Mouse (Mus musculus): ENCODE measurements at regions not wholly inside any gene's neighbourhood (a gene's known extent, or its start where the extent isn't known, plus 50 kb on each side); places are given as distances from the start of the nearest gene placed in this dataset.

GRCm38 (mm10) chr1:183619451-183620059 lies 201.5 kb downstream of the Hhipl2 start:
- no peaks in the 10 kb centered on the region for H3K36me3 ChIP-seq (ENCODE audit: control insufficient read depth, insufficient read depth, low read length)
- no peak overlapping the region for H3K4me3 ChIP-seq (replicated peaks; ENCODE audit: low read length)
- H3K27ac ChIP-seq (replicated peaks; ENCODE audit: low read depth, low read length), result no peak overlapping the region
- no peak overlapping the region for H3K4me2 ChIP-seq (replicated peaks; ENCODE audit: low read depth, low read length, severe bottlenecking)
- no peaks in the 10 kb centered on the region for H3K27me3 ChIP-seq (ENCODE audit: control insufficient read depth, insufficient read depth, low read length)
- WGBS, result 83% methylated on average over 9 of the region's 9 CpGs
- no peaks in the 10 kb centered on the region for H3K4me1 ChIP-seq (ENCODE audit: control insufficient read depth, insufficient read depth, low read length)
- no peak for TF ChIP-seq POLR2A (IDR thresholded peaks at IDR 0.05; ENCODE audit: borderline replicate concordance, extremely low read depth, insufficient read depth, insufficient read length)
- no peak for DNase-seq (ENCODE audit: low spot score)
- no peak overlapping the region for H3K9ac ChIP-seq (ENCODE audit: low read depth, low read length, severe bottlenecking)
- no peaks in the 10 kb centered on the region for H3K9me3 ChIP-seq (ENCODE audit: control insufficient read depth, low read length)
- no peak for ATAC-seq (ENCODE audit: low FRiP score, low read depth)

GRCm38 (mm10) chr1:183622341-183622740 lies 204.3 kb downstream of the Hhipl2 start:
- ATAC-seq (ENCODE audit: low FRiP score, low read depth) (no peak), DNase-seq (ENCODE audit: low spot score) (no peak)
- TF ChIP-seq POLR2A (IDR thresholded peaks at IDR 0.05; ENCODE audit: borderline replicate concordance, extremely low read depth, insufficient read depth, insufficient read length), result no peak
- Histone ChIP-seq H3K4me1 (ENCODE audit: control insufficient read depth, insufficient read depth, low read length) (no peaks in the 10 kb centered on the region), H3K27ac (replicated peaks; ENCODE audit: low read depth, low read length) (no peak overlapping the region), H3K4me3 (replicated peaks; ENCODE audit: low read length) (no peak overlapping the region), H3K9ac (ENCODE audit: low read depth, low read length, severe bottlenecking) (no peak overlapping the region), H3K27me3 (ENCODE audit: control insufficient read depth, insufficient read depth, low read length) (no peaks in the 10 kb centered on the region), H3K9me3 (ENCODE audit: control insufficient read depth, low read length) (no peaks in the 10 kb centered on the region), H3K36me3 (ENCODE audit: control insufficient read depth, insufficient read depth, low read length) (no peaks in the 10 kb centered on the region), H3K4me2 (replicated peaks; ENCODE audit: low read depth, low read length, severe bottlenecking) (no peak overlapping the region)
- WGBS, result 58% methylated on average over 4 of the region's 4 CpGs

GRCm38 (mm10) chr1:183624266-183624665 lies 206.3 kb downstream of the Hhipl2 start:
- Histone ChIP-seq H3K36me3 (ENCODE audit: control insufficient read depth, insufficient read depth, low read length) (no peaks in the 10 kb centered on the region), H3K27me3 (ENCODE audit: control insufficient read depth, insufficient read depth, low read length) (no peaks in the 10 kb centered on the region), H3K9me3 (ENCODE audit: control insufficient read depth, low read length) (no peaks in the 10 kb centered on the region), H3K4me2 (replicated peaks; ENCODE audit: low read depth, low read length, severe bottlenecking) (no peak overlapping the region), H3K27ac (replicated peaks; ENCODE audit: low read depth, low read length) (no peak overlapping the region), H3K4me3 (replicated peaks; ENCODE audit: low read length) (no peak overlapping the region), H3K4me1 (ENCODE audit: control insufficient read depth, insufficient read depth, low read length) (no peaks in the 10 kb centered on the region), H3K9ac (ENCODE audit: low read depth, low read length, severe bottlenecking) (no peak overlapping the region)
- TF ChIP-seq POLR2A (IDR thresholded peaks at IDR 0.05; ENCODE audit: borderline replicate concordance, extremely low read depth, insufficient read depth, insufficient read length), result no peak
- 48% methylated on average over 1 of the region's 1 CpGs for WGBS
- ATAC-seq (ENCODE audit: low FRiP score, low read depth) (no peak), DNase-seq (ENCODE audit: low spot score) (no peak)

- Histone ChIP-seq H3K27me3 (ENCODE audit: control insufficient read depth, insufficient read depth, low read length) (no peaks in the 10 kb centered on the region), H3K36me3 (ENCODE audit: control insufficient read depth, insufficient read depth, low read length) (no peaks in the 10 kb centered on the region), H3K9ac (ENCODE audit: low read depth, low read length, severe bottlenecking) (no peak overlapping the region), H3K4me1 (ENCODE audit: control insufficient read depth, insufficient read depth, low read length) (no peaks in the 10 kb centered on the region), H3K27ac (replicated peaks; ENCODE audit: low read depth, low read length) (no peak overlapping the region), H3K9me3 (ENCODE audit: control insufficient read depth, low read length) (no peaks in the 10 kb centered on the region), H3K4me2 (replicated peaks; ENCODE audit: low read depth, low read length, severe bottlenecking) (no peak overlapping the region), H3K4me3 (replicated peaks; ENCODE audit: low read length) (no peak overlapping the region)
- no peak for DNase-seq (ENCODE audit: low spot score)
- ATAC-seq (ENCODE audit: low FRiP score, low read depth), result no peak
- TF ChIP-seq POLR2A (IDR thresholded peaks at IDR 0.05; ENCODE audit: borderline replicate concordance, extremely low read depth, insufficient read depth, insufficient read length), result no peak
- WGBS, result 81% methylated on average over 6 of the region's 6 CpGs
Measured at GRCm38 (mm10) chr1:183633810-183634209, 215.8 kb downstream of the Hhipl2 start.

- Histone ChIP-seq H3K27ac (replicated peaks; ENCODE audit: low read depth, low read length) (no peak overlapping the region), H3K4me1 (ENCODE audit: control insufficient read depth, insufficient read depth, low read length) (0 out of 2 replicates have a peak, but pooled peaks cover 3% of the 10 kb centered on the region), H3K4me3 (replicated peaks; ENCODE audit: low read length) (no peak overlapping the region), H3K9me3 (ENCODE audit: control insufficient read depth, low read length) (no peaks in the 10 kb centered on the region), H3K9ac (ENCODE audit: low read depth, low read length, severe bottlenecking) (no peak overlapping the region), H3K27me3 (ENCODE audit: control insufficient read depth, insufficient read depth, low read length) (no peaks in the 10 kb centered on the region), H3K36me3 (ENCODE audit: control insufficient read depth, insufficient read depth, low read length) (no peaks in the 10 kb centered on the region), H3K4me2 (replicated peaks; ENCODE audit: low read depth, low read length, severe bottlenecking) (no peak overlapping the region)
- DNase-seq (ENCODE audit: low spot score) (no peak), ATAC-seq (ENCODE audit: low FRiP score, low read depth) (no peak)
- TF ChIP-seq POLR2A (IDR thresholded peaks at IDR 0.05; ENCODE audit: borderline replicate concordance, extremely low read depth, insufficient read depth, insufficient read length), result no peak
- 94% methylated on average over 1 of the region's 1 CpGs for WGBS
Measured at GRCm38 (mm10) chr1:183634836-183635235, 216.8 kb downstream of the Hhipl2 start.
